Mouse (Mus musculus) liver, postnatal 0 days (tissue): ENCODE data around the gene Bzw2. TPM values are rescaled to one million over a fixed set of nuclear protein-coding genes. Genes with fewer than 3 reads are reported as not detected.
A peak's percentile ranks its signal among the peaks of the same experiment; 100 is the strongest.

Experiments used
- ATAC-seq: fragments of 200-750 bp; cut with Nextera tagmentation; 2 replicates; pipeline ENCODE4 v1.8.0; 2017; ENCODE audit warnings: mild to moderate bottlenecking, moderate library complexity
- DNase-seq: peaks from one replicate; pipeline ENCODE4 v3.0.0-alpha.2; 2016
- H3K27ac ChIP-seq: fragments of 300-500 bp; sonication (generic); 2 replicates; pipeline ENCODE4 v1.5.1; 2014; ENCODE audit warnings: antibody characterized with exemption, moderate library complexity, mild to moderate bottlenecking, low read depth
- H3K27me3 ChIP-seq: fragments of 300-500 bp; sonication (generic); 2 replicates; pipeline ENCODE4 v1.6.1; 2014; ENCODE audit warnings: low read length, control low read depth, mixed read lengths; ENCODE audit not compliant: insufficient read depth
- H3K36me3 ChIP-seq: fragments of 300-500 bp; sonication (generic); replicated peaks from 2 replicates; pipeline ENCODE4 v1.6.1; 2014; ENCODE audit warnings: mild to moderate bottlenecking, control low read depth, low read length, moderate library complexity, mixed read lengths; ENCODE audit not compliant: insufficient read depth
- H3K4me1 ChIP-seq: fragments of 300-500 bp; sonication (generic); 2 replicates; pipeline ENCODE4 v1.6.1; 2014; ENCODE audit warnings: antibody characterized with exemption, mild to moderate bottlenecking, control low read depth; ENCODE audit not compliant: insufficient read depth
- H3K4me2 ChIP-seq: fragments of 300-500 bp; sonication (generic); 2 replicates; pipeline ENCODE4 v1.6.1; 2014; ENCODE audit warnings: low read depth, mild to moderate bottlenecking, low read length, moderate library complexity, mixed read lengths
- H3K4me3 ChIP-seq: fragments of 300-500 bp; sonication (generic); 2 replicates; pipeline ENCODE4 v1.5.1; 2014; ENCODE audit warnings: low read depth, low read length
- H3K9ac ChIP-seq: fragments of 300-500 bp; sonication (generic); replicated peaks from 2 replicates; pipeline ENCODE4 v1.6.1; 2014; ENCODE audit warnings: mild to moderate bottlenecking, moderate library complexity
- H3K9me3 ChIP-seq: fragments of 300-500 bp; sonication (generic); 2 replicates; pipeline ENCODE4 v1.6.1; 2016; ENCODE audit warnings: mild to moderate bottlenecking, control low read depth, low read length, mixed read lengths
- CTCF ChIP-seq: sonication (generic); IDR thresholded peaks from 2 replicates; pipeline ENCODE4 v1.5.1; 2016; ENCODE audit warnings: antibody characterized with exemption, low read depth
- EP300 ChIP-seq: IDR thresholded peaks from 2 replicates; pipeline ENCODE4 v1.6.1; 2016; ENCODE audit warnings: antibody characterized with exemption, low read depth, mild to moderate bottlenecking
- WGBS: fragments of 180-500 bp; shearing (Covaris S2); extraction: QIAGEN DNeasy Blood & Tissue Kit; methylation state at CpG from one replicate; pipeline ENCODE4 v1.1.7; 2014; ENCODE audit not compliant: insufficient replicate concordance; 5-methylcytosine and 5-hydroxymethylcytosine counted together
- polyA plus RNA-seq: library from polyadenylated mRNA; unstranded; fragments of >200 nt; fragmentation: Nextera tagmentation; extraction: Ambion mirVana; gene quantifications from 2 replicates; pipeline ENCODE4 v1.2.1, GENCODE M21; 2015

The Bzw2 gene
- polyA plus RNA-seq, 1 experiment from 2014 or later, result 29.6 TPM

DNA sequence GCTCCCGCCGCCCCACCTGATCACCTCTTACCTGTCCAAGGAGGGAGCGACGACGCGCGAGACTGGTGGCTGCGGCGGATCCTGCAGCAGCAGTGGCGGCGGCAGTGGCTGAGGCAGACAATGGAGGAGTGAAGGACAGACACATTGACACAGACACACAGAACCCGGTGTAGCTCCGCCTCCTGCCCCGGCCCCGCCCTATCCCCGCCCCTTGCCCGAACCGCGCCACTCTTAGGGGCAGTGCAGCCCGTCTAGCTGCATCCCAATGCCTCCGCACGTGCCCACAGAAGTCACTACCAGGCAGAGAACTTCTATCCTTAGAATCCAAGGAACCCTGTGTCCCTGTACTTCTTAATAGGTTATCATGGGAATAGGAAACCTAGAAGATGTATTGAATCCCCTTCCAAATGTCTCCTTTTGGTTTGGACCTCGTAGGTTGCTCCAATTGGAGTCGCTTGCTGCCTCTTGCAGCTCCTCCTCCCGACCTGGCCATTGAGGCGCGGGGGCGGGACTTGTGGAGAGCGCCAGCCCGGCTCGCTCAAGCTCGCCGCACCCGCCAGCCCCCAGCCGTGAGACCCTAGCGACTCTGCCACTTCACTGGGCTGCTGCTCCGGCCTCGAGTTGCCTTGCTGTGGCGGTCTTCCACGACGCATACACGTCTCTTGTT is 1.1 kb downstream of the Bzw2 start, which contains the start of gene Ankmy2:
Gene Ankmy2 (plus strand): TSS at position 478 of the 667 bp plus-strand sequence.
- peaks cover 21% of the 10 kb centered on the region for H3K4me1 ChIP-seq
- H3K4me3 ChIP-seq, result peak within 1 kb of the TSS; percentile 72
- under 1% methylated on average over 40 of the region's 42 CpGs for WGBS
- peak within 1 kb of the TSS; percentile 93 for H3K4me2 ChIP-seq
- DNase-seq (peak; percentile 95), ATAC-seq (peak; percentile 96)
- H3K9ac ChIP-seq, result peak within 1 kb of the TSS; percentile 78
- TF ChIP-seq CTCF, result no peak
- peak; percentile 63 for TF ChIP-seq EP300
- peak within 1 kb of the TSS; percentile 86 for H3K27ac ChIP-seq
- no peaks in the 10 kb centered on the region for H3K27me3 ChIP-seq
- H3K36me3 ChIP-seq, result no peaks in the 10 kb centered on the region
- no peaks in the 10 kb centered on the region for H3K9me3 ChIP-seq

- peak overlapping the region; percentile 72 for H3K4me3 ChIP-seq
- DNase-seq, result no peak
- H3K36me3 ChIP-seq, result no peaks in the 10 kb centered on the region
- peaks cover 21% of the 10 kb centered on the region for H3K4me1 ChIP-seq
- WGBS, result under 1% methylated on average over 33 of the region's 33 CpGs
- TF ChIP-seq EP300 (no peak), CTCF (no peak)
- peak overlapping the region; percentile 78 for H3K9ac ChIP-seq
- no peaks in the 10 kb centered on the region for H3K9me3 ChIP-seq
- H3K27me3 ChIP-seq, result no peaks in the 10 kb centered on the region
- peak overlapping the region; percentile 86 for H3K27ac ChIP-seq
- ATAC-seq, result peak; percentile 11
- H3K4me2 ChIP-seq, result peak overlapping the region; percentile 93
These were observed 1.7 kb downstream of the Bzw2 start for GRCm38 (mm10) chr12:36156101-36156636.

GRCm38 (mm10) chr12:36155141-36155641 is 2.7 kb downstream of the Bzw2 start:
- no peak overlapping the region for H3K27ac ChIP-seq
- no peaks in the 10 kb centered on the region for H3K9me3 ChIP-seq
- peak overlapping the region; percentile 93 for H3K4me2 ChIP-seq
- TF ChIP-seq EP300, result no peak
- no peak for TF ChIP-seq CTCF
- peak overlapping the region; percentile 72 for H3K4me3 ChIP-seq
- WGBS, result 12% methylated on average over 8 of the region's 8 CpGs
- H3K4me1 ChIP-seq, result peaks cover 21% of the 10 kb centered on the region
- DNase-seq (peak; percentile 38), ATAC-seq (no peak)
- no peaks in the 10 kb centered on the region for H3K27me3 ChIP-seq
- H3K9ac ChIP-seq, result peak overlapping the region; percentile 78; the same call in 1 of the 2 replicates
- H3K36me3 ChIP-seq, result no peaks in the 10 kb centered on the region

DNA sequence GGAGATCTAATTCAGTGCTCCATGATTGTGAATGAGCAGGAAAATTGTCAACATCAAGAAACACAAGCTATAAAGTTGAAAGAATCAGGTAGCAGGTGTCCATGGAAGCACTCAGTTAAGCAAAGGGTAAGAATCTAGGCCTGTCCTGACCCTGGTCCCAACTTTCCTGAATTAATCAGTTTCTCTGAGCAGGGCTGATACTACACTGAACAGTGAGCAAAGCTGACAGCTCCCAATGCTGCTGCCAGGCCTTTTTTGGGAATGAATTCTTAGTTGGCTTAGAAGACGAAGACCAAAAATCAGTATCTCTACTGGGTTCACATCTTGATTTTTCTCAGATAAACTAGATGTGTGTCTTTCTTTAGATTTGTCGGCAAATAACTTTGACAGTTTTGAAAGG is 7.1 kb downstream of the Bzw2 start:
- Histone ChIP-seq H3K27me3 (no peaks in the 10 kb centered on the region), H3K4me3 (no peak overlapping the region), H3K9ac (no peak overlapping the region), H3K36me3 (no peaks in the 10 kb centered on the region), H3K4me2 (no peak overlapping the region), H3K9me3 (no peaks in the 10 kb centered on the region), H3K4me1 (peaks cover 9% of the 10 kb centered on the region), H3K27ac (no peak overlapping the region)
- 79% methylated on average over 2 of the region's 2 CpGs for WGBS
- ATAC-seq (no peak), DNase-seq (no peak)
- TF ChIP-seq EP300, result no peak
- no peak for TF ChIP-seq CTCF

GRCm38 (mm10) chr12:36150265-36150664 is 7.6 kb downstream of the Bzw2 start:
- DNase-seq, result no peak
- Histone ChIP-seq H3K4me3 (no peak overlapping the region), H3K9me3 (no peaks in the 10 kb centered on the region), H3K27ac (no peak overlapping the region), H3K4me1 (peaks cover 4% of the 10 kb centered on the region), H3K36me3 (no peaks in the 10 kb centered on the region), H3K9ac (no peak overlapping the region), H3K27me3 (no peaks in the 10 kb centered on the region), H3K4me2 (no peak overlapping the region)
- TF ChIP-seq CTCF (no peak), EP300 (no peak)
- WGBS, result 84% methylated on average over 2 of the region's 2 CpGs
- ATAC-seq, result no peak

DNA sequence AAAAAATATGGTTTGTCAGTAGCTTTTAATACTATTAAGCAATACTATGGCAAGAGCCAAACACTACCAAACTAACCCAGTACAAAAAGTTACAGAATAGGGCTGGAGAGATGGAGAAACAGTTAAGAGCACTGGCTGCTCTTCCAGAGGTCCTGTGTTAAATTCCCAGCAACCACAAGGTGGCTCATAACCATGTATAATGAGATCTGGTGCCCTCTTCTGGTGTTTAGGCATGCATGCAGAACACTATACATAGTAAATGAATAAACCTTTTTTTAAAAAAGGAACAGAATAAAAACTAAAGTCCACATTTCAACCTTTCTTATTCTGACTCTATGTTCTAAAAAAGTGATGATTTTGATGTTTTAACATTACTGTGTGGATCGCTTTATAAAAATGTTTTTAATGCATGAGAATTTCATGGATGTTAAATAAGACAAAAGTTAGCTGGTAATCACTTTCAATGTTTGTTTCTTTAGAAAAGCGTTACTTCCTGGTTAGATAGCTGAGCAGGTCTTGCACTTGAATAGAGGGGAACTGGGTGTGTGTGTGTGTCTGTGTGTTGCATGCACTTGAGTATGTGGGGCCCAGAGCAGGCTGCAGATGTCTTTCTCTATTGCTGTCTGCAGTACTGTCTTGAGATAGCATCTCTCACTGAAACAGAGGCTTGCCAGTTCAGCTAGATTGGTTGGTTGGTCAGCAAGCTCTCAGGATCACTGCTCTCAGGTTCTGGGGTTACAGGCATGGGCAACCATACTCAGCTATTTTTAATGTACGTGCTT is 11.5 kb downstream of the Bzw2 start:
- H3K36me3 ChIP-seq, result no peaks in the 10 kb centered on the region
- WGBS, result 86% methylated on average over 3 of the region's 3 CpGs
- no peak for ATAC-seq

More for the DNA sequence above, 11.5 kb downstream of the Bzw2 start:
- no peak overlapping the region for H3K27ac ChIP-seq
- H3K27me3 ChIP-seq, result no peaks in the 10 kb centered on the region
- no peaks in the 10 kb centered on the region for H3K9me3 ChIP-seq
- H3K9ac ChIP-seq, result no peak overlapping the region
- no peak for DNase-seq
- TF ChIP-seq EP300, result no peak
- TF ChIP-seq CTCF, result peak; percentile 34
- no peaks in the 10 kb centered on the region for H3K4me1 ChIP-seq
- H3K4me2 ChIP-seq, result no peak overlapping the region
- no peak overlapping the region for H3K4me3 ChIP-seq
